Mouse (Mus musculus): ENCODE results near the gene Psph.
"Not testable (repeated sequence)": the region's sequence is repeated elsewhere in the genome, so short reads cannot be mapped to it uniquely, and the experiment has no call there.

Psph gene

DNA sequence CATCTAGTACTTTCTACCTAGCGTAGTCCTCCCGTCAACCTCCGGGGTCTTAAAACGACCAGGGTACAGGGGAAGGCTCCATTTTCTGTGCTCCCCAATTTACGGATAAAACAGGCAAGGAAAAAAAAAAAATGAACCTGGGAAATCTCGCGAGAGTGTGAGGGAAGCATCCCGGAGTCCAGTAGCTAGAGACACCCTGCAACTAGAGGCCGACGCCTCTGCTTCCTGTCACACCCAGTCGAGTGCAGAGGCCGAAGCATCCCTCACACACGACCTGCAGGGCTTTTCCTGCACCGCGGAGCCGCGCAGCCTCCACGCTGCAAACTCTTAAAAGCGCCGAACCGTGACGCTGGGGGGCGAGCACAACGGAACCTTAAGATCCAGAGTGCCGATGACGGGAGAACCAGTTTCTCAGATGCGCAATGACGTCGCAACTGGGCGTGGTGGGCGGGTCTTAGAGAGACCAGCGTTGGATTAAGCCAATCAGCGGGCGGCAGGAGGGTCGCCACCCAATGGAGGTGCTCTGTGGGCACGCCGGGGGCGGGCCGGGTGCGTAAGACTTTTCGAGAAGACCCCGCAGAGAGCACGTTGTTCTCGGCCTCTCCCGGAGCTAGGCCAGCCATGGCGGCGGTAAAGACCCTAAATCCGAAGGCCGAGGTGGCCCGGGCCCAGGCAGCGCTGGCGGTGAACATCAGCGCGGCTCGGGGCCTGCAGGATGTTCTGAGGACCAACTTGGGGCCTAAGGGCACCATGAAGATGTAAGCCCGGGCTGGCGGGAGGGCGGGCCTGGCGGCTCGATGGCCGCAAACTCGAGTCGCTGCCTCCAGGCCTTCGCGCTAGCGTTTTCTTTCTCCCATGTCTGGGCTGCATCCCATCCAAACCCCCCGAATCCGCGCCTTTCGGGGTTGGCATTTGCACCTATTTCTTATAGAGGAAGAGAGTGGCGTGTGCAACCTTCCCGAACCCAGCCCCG, at the start of gene Psph:
Gene Psph, minus strand, starts transcription at position 632 of the 973 bp plus-strand sequence.
- DNase-seq = peak; percentile 95

GRCm38 (mm10) chr5:129790591-129790990, 3.3 kb upstream of the Psph start:
- not testable (repeated sequence) for DNase-seq

- no peak for DNase-seq
These were observed 757 bp upstream of the Psph start for GRCm38 (mm10) chr5:129787818-129788593.

DNA sequence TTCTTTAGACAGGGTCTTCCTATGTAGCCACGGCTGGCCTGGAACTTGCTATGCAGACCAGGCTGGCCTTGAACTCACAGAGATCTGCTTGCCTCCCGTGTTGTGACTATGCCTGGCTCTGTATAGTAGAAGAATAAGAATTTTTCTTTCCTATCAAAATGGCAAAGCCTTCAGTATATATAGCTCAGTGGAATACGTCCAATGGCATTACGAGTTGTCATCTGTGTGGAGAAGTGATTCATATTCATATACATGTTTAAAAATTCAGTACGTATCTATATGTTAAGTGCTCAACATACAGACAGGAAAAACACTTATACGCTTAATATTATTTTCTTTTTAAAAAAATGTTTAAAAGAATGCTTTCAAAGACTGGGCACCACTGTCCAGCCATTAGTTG, 1.1 kb downstream of the Psph start:
- no peak for DNase-seq

DNA sequence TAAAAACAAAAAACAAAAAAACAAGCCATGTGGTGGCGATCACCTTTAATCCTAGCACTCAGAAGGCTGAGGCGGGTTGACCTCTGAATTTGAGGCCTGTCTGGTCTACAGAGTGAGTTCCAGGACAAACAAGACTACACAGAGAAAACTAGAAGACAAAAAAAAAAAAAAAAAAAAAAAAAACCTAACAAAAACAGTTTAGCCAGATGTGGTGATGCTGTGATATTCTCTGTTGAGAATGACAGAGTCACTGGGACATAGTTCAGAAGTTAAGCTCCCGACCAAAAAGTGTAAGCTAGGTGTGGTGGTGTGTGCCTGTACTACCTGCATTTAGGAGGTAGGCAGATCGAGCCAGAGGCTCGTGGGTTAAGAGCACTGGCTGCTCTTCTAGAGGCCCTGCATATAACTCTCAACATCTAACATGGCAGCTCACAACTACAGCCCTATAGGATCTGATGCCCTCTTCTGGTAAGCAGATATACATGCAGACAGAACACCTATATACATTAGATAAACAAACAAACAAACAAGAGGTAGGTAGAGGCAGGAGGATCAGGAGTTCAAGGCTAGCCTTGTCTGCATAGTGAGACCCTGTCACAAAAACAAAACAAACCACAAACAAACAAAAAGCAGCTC, 1.9 kb downstream of the Psph start:
- DNase-seq = no peak

DNA sequence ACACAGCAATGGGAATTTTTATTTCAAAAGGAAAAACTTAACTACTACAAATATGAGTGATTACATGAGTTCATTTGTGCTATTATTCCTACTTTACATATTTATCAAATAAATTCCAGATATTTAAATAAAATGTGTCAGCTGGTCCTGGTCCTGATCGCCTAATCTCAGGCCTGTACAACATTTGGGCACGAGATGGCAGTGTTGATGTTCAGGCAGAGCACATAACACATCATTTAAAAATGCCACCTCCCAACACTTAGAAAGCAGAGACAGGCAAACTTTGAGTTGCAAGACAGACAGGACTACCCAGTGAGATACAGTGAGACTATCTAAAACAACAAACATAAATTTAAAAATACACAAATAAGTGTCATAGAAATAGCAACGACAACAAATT, 5.0 kb downstream of the Psph start:
- peak; percentile 11 for DNase-seq

DNA sequence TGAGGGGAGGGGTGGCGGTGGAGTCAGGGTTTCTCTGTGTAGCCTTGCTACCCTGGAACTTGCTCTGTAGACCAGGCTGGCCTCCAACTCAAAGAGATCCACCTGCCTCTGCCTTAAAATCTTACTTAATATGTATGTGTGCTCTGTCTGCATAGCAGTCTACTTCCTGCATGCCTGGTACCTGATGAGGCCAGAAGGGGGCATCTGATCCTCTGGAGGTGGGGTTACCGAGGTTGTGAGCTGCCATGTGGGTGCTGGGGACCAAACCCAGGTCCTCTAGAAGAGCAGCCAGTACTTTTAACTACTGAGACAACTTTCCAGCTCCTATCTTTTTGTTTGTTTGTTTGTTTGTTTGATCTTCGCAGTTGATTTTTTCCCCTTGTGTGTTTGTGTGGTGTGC, 7.1 kb downstream of the Psph start:
- DNase-seq = no peak

DNA sequence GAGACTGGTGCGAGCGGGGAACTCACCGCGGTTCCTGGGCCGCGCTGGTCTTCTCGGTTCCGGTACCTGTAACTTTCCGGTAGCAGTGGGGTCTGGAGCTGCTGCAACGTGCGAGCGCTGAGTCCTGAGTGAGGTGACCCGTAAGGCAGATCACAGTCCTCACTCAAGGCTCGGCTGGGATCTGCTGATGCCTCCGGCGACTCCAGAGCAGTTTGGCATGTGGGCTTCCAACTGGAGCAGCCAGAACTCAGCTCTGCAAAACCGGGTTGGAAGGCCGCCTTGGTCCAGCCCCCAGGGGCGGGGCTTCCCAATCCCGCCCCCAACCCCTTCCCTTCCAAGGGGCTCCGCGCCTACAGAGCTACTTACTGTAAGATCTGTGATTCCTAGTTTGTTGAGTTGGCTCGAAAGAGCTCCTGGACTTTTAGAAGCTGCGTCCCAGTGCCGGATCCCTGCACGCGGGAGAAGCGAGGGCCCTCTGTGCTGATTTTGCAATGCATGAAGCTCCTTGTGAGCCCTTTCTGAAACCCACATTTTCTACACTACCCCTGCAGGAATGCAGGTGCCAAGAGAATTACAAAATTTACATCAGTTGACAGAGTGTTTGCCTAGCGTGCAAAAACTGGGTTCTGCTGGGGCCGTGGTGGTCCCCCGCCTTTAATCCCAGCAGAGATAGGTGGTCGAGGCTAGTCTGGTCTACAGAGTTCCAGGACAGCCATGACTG, 8.1 kb downstream of the Psph start:
- DNase-seq = peak; percentile 69

DNA sequence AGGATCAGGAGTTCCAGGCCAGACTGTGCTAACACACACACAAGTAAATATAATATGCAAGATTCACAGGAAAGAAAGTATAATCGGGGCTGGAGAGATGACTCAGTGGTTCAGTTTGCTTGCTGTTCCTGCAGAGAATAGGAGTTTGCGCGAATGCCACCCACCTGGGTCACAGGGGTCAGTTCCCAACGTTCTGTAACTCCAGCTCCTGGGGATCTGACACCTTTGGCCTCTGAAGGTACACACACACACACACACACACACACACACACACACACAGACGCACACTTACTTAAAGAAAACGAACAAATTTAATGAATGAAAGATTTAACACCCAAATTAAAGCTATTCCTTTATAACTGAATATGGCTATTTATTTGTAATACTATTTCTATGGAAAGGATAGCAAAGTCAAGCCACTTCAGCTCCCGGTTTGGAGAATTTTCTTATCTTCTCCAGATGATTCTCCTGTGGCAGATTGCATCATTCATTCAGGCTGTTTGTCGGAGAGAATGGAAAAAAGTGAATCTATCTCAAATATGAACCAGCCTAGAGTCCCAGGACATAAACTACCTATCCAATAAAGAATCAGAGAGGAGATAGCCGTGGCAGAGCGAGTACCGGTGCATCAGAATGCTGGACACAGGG, 8.8 kb downstream of the Psph start:
- DNase-seq = no peak

GRCm38 (mm10) chr5:129774661-129775060, 12.6 kb downstream of the Psph start:
- DNase-seq = no peak

GRCm38 (mm10) chr5:129773330-129773729, 13.9 kb downstream of the Psph start:
- not testable (repeated sequence) for DNase-seq

DNA sequence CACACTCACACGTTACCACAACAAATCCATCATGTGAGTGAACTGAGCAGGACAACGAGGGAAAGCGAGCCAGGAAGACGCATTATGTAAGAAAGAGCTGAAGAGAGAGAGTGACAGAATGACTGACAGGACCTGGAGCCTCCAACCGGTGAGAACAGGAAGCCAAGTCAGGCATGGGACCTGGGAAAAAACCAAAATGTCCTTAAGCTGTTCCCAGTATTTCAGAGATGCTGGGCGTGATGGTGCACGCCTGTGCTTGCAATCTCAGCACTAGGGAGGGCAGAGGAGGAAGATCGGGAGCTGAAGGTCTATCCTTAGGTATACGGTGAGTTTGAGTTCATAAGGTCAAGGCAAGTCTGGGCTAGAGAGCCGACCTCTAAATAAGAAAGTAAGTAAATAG, 14.8 kb downstream of the Psph start:
- DNase-seq = no peak

DNA sequence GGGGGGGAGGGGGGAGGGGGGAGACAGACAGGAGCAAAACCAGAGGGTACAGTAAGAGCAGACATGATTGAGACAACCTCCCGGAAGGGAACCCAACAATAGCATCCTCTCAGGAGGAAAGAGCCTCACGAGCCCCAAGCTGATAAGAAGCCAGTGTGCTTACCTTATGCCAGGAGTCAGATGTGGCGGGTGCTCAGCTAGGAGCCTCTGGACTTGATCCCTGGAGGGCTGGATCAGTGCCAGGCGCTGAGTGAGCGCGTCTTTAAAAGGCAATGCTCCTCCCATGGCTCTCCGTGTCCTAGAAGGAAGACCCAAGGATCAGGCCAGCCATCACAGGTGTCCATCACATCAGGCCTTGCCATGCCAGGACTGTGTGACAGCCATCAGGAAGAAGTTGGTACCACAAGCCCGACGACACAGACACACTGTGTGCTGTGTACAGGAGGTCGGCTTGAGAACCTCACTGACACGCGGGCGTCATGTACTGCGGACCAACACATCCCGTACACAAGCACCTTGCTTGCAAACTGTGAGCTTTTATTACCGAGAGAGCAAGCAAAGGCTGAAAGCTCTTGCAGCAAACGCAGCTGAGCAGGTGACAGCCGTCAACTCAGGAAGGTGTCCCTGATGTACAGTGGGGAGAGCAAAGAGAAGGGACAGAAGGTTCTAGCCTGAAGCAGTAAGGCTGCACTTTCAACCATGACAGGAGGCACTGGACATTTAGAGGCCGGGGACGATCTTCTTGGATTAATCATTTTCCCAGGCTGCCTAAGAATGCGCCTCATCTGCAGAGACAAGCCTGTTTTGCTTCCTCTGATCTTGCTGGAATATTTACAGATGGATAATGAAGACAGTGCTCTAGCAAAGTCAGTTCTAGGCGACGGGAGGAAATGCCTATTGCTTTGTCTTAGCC, 16.6 kb downstream of the Psph start:
- DNase-seq = no peak

GRCm38 (mm10) chr5:129761865-129762540, 25.2 kb downstream of the Psph start:
- no peak for DNase-seq

DNA sequence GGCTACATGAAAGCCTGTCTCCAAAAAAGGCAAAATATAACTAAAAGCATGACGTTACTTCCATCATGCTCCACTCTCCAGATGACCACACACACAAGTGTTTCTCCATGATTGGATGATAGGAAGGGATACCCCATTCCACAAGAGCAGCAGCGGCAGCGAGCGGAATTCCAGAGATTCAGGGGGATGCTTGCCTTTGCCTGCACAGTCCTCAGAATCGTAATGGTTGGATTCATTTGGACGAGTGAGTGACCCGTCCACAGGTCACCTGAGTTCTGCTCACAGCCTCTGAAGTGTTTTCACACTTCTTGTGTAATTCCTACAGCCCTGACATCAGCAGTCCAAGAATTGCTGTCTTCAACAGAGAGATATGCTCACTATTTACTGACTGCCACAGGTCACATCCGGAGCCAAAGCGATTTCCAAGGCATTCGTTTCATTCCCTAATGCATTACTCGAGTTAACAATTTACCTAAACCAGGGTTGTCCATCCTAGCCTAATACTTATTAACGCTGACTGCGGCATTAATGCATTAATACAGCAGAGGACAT, 27.2 kb downstream of the Psph start:
- no peak for DNase-seq

DNA sequence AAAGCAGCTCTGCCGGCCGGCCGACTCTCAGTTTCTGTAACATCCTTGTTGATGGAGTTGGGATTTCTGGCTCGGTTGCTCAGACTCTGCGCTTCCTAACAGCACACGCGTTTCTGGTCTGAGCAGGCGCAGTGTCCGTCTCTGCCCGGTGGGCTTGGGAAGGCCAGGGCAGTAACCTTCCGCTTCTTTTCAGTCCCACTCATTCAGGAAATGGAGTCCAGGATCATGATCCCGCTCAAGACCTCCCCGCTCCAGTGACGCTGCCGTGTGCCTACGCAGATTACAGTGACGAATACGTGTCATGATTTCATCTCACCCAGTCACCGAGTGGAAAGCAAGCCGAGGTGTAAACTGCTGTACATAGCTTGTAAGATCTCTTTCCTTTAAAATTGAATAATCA, 30.4 kb downstream of the Psph start:
- DNase-seq = no peak

DNA sequence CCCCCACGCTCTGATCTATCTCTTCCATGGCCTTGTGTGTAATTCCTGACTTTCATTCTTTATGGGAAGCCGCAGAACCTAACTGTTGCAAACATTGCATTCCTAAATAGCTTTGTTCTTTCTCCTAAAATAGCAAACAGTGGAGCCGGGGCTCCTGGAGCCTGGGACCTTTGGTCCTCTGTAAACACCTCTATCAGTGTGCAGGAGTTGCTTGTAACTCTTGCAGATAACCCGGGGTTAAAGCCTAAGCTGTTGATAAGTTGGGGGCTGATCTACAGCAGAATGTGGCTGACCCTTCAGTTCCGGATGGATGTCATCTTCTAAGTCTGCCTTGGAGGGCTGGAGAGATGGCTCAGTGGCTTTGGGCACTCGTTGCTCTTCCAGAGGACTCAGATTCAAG, 43.2 kb downstream of the Psph start:
- no peak for DNase-seq

DNA sequence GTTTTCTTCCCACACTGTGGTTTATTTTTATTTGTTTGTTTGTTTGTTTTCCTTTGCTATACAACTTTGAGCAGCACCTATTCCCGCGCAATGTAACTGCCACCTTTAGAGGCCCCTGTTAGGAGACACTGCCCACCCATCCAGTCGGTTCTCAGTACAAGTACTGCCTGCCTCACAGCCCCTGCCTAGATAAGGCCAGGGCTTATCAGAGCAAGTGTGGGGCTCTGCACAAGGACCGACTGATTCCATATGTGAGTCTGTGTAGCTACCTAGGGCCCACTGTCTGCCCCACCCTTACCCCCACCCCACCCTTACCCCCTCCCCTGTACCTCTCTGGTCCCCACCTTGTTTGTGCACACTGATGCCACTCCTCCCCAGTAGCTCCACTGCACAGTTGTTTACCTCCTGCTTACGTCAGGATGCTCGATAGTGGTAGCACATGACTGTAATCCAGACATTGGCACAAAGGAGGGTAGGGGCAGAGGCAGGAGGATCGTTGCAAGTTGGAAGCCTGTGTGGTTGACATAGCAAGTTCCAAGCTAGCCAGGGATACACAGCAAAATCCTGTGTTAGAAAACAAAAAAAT, 44.3 kb downstream of the Psph start:
- no peak for DNase-seq

DNA sequence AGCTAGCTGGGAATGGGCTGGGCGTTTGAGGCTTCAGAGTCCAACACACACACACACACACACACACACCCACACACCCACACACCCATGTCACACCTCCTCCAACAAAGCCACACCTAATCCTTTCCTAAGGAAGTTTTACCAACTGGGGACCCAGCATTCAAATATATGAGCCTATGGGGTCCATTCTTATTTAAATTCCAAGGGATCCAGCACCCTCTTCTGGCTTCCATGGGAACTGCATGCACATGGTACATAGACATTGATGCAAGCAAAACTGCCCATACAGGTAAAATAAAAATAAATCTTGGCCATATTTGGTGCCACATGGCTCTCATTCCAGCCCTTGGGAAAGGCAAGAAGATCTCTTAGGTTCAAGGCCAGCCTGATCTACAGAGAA, 46.3 kb downstream of the Psph start:
- DNase-seq = peak; percentile 43

DNA sequence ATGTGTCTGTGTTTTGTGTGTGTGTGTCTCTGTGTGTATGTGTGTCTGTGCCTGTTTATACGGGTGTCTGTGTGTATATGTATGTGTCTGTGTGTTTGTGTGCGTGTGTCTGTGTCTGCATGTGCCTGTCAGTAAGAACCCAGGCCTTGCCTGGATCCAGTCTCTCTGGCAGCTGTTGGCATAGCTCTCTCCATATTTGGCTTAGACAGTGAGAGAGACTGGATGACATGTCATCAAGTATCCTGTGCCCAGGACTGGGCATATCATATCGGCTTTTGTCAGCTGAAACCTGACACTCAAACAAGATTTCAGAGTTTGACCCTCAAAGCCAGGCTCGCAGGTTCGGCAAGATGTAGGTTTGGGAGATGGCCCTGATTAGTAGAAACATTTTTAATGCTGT, 56.2 kb downstream of the Psph start:
- DNase-seq = no peak

All from thymus, postnatal 25 days (tissue).